Mouse (Mus musculus): ENCODE data around the gene Adra1b.

GRCm38 (mm10) chr11:43950274-43950673 is 49.3 kb upstream of the Adra1b start:
- TF ChIP-seq CTCF (IDR thresholded peaks at IDR 0.05; ENCODE audit: low read depth, low read length) (no peak), POLR2A (IDR thresholded peaks at IDR 0.05; ENCODE audit: extremely low read depth, insufficient read depth, low read length) (no peak)

All from liver, adult 2 months (tissue).